Mouse (Mus musculus) bone marrow macrophage, adult 2 months (primary cell): Measurements from ENCODE around the gene Hyal2. TPM values are rescaled to one million over a fixed set of nuclear protein-coding genes. Genes with fewer than 3 reads are reported as not detected.

Experiments
- H3K27ac ChIP-seq: 2 replicates; pipeline ENCODE4 v1.5.1; 2012; ENCODE audit warnings: low read depth, low read length; ENCODE audit not compliant: insufficient read depth
- H3K4me1 ChIP-seq: 2 replicates; pipeline ENCODE4 v1.6.1; 2012; ENCODE audit warnings: low read length; ENCODE audit not compliant: control insufficient read depth, insufficient read depth
- H3K4me3 ChIP-seq: 2 replicates; pipeline ENCODE4 v1.5.1; 2012; ENCODE audit warnings: mild to moderate bottlenecking, low read length, moderate library complexity; ENCODE audit not compliant: insufficient read depth
- CTCF ChIP-seq: IDR thresholded peaks from 2 replicates; pipeline ENCODE4 v1.5.1; 2012; ENCODE audit warnings: low read depth, mild to moderate bottlenecking, low read length, moderate library complexity
- POLR2A ChIP-seq: IDR thresholded peaks from 2 replicates; pipeline ENCODE4 v1.6.1; 2012; ENCODE audit warnings: mild to moderate bottlenecking, low read depth, low read length, borderline replicate concordance
- polyA plus RNA-seq: library from polyadenylated mRNA; stranded (reverse); fragments of >200 nt; gene quantifications from 2 replicates; pipeline ENCODE4 v1.2.4, GENCODE M21; 2012; ENCODE audit not compliant: missing spikeins, insufficient read depth, insufficient read length

Hyal2 gene
- polyA plus RNA-seq, 1 experiment, result 8.8 TPM

DNA sequence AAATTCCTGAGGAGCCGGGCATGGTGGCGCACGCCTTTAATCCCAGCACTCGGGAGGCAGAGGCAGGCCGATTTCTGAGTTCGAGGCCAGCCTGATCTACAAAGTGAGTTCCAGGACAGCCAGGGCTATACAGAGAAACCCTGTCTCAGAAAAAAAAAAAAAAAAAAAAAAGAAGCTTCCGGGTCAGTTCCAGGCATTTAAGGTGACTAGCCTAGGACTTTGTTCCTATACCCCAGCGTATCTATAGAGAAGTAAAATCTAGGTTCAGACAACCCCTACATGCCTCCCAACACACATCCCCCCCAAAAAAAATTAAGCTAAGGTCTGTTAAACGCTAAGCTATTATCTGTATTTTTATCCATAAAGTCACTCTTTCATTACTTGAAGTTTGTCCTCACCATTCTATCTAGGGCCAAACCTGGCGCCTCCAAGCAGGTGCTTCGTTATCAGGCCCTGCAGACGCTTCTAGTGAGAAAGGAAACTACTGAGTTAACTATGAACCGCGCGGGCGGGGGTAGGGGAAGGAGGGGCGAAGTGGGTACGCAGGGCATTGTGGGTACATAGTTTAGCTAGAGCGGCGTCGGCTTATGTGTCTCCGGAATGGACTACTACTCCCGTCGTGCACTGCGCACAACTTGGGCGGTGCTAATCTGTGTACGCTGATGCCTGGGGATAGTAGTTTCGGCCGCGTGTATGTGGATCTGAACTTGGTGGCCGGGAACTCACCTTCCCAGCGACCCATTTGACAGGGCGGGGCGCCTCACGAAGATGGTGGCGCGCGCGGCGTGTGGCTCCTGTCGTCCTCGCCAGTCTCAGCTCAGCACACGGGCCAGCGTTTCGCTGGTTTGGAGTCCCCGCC lies 19.5 kb downstream of the Hyal2 start, which contains the start of gene Ifrd2:
Gene Ifrd2, plus strand, starts transcription at position 669 of the 859 bp plus-strand sequence.
- Histone ChIP-seq H3K27ac (peak within 1 kb of the TSS; percentile 54), H3K4me3 (peak within 1 kb of the TSS; percentile 79), H3K4me1 (peaks cover 14% of the 10 kb centered on the region)
- TF ChIP-seq POLR2A (no peak), CTCF (no peak)

DNA sequence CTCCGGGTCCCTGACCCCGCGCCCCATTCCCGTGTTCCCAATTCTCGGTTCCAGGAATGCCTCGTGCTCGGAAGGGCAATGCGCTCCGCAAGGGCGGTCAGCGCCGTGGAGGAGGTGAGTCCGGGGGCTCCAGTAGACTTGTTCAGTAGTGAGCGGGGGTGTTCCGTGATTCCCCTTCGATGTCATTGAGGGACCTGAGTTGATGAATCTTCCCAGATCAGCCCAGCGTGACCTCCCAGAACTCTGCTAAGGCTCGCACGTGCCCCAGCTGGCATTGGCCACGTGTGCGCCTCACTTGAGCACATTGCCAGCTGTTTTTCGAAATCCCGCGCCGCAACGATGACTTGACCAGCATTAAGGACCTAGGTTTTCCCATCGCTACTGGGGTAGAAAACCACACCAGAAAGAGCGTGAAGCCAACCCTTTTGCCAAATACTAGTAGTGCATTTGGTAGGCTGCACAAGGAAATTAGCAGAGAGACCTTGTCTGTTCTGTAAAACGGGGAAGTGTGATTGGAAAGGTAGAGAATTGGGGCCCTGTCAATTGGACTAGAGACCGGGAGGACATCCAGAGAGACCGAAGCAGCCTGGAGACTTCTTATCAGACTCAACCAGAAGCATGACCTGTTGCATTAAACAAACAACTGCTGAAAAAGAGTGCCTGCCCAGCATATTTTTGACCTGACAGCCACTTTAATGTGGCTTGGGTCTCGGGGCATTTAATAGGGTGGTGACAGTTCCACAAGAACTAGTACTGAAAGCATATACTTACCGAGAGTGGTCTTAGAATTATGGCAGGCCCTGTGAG lies 20.3 kb downstream of the Hyal2 start:
- TF ChIP-seq POLR2A (no peak), CTCF (no peak)
- peak overlapping the region; percentile 54 for H3K27ac ChIP-seq
- H3K4me3 ChIP-seq, result peak overlapping the region; percentile 79
- H3K4me1 ChIP-seq, result peaks cover 14% of the 10 kb centered on the region

DNA sequence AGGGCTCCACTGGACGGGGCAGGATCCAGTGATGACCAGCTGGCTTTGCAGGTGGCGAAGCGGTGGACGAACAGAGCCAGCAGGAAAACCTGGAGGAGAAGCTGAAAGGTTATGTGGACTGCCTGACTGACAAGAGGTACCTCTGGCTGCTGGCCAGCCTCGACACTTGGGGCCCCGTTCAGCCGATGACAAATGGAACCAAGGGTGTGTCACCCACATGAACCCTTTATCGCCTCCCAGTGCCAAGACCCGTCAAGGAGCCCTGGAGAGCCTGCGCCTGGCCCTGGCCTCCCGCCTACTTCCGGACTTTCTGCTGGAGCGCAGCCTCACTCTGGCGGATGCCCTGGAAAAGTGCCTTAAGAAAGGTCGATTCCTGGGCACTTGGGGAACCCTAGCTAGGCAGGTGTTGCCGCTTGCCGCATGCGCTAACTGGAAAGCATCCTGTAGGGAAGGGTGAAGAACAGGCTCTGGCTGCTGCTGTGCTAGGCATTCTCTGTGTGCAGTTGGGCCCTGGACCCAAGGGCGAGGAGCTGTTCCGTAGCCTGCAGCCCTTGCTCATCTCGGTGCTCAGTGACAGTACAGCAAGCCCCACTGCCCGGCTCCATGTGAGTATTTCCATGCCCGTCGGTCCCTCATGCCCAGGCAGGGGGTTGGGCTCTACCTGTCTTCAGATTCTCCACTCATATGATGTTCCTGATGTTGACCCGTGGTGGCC lies 22.5 kb downstream of the Hyal2 start:
- TF ChIP-seq POLR2A (no peak), CTCF (no peak)
- peaks cover 14% of the 10 kb centered on the region for H3K4me1 ChIP-seq
- no peak overlapping the region for H3K4me3 ChIP-seq
- H3K27ac ChIP-seq, result no peak overlapping the region

DNA sequence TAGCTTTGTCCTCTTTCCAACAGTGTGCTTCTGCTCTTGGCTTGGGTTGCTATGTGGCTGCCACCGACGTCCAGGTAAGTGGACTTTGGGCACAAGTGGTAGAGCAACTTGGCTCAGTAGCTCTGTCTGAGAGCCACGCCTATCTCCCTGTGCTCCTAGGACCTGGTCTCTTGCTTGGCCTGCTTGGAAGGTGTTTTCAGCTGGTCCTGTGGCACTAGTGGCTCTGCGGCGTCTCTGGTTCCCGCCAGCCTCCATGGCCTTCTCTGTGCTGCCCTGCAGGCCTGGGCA lies 23.0 kb downstream of the Hyal2 start:
- no peak overlapping the region for H3K27ac ChIP-seq
- H3K4me1 ChIP-seq, result peaks cover 14% of the 10 kb centered on the region
- TF ChIP-seq POLR2A (no peak), CTCF (no peak)
- H3K4me3 ChIP-seq, result no peak overlapping the region

DNA sequence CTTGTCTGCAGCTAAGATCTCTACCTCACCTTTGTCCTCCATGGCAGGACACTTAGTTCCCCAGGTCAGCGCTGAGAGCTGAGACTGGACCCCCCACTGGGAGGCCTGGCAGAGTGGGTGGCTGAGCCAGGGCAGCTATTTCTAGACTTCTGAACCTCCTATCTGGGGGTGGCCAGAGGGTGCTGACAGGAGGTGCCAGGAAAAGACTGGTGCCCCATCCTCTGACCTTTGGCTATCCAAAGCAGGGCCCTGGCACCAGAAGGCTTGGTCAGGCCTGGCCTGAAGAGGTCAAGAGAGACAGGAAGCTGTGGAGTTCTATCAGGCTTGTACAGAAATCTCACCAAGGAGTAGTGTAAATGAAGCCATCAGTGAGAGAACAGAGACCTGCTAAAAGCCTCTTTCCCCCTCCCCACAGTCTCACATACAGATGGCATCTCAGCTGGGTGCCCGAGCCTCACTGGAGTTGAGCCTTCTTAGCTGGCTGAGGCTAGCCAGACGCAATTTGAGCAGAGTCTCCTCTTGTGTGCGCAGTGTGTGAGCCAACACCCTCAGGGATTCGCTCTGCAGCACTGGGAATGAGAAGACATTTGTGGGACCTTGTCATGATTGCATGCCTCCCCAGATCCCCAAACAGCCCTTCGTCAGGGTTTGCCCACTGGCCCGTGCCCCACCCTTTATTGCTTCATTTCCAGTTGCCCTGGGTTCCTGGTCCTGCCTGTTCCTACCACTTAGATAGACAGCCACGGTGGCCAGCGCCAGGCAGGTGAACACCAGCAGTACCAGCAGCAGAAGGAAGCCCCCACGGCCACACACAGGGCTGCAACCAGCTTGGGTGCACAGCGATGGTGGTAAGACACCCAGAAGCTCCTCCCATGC lies 25.6 kb downstream of the Hyal2 start:
- Histone ChIP-seq H3K27ac (no peak overlapping the region), H3K4me1 (peaks cover 28% of the 10 kb centered on the region), H3K4me3 (no peak overlapping the region)
- TF ChIP-seq POLR2A, result no peak
- no peak for TF ChIP-seq CTCF

DNA sequence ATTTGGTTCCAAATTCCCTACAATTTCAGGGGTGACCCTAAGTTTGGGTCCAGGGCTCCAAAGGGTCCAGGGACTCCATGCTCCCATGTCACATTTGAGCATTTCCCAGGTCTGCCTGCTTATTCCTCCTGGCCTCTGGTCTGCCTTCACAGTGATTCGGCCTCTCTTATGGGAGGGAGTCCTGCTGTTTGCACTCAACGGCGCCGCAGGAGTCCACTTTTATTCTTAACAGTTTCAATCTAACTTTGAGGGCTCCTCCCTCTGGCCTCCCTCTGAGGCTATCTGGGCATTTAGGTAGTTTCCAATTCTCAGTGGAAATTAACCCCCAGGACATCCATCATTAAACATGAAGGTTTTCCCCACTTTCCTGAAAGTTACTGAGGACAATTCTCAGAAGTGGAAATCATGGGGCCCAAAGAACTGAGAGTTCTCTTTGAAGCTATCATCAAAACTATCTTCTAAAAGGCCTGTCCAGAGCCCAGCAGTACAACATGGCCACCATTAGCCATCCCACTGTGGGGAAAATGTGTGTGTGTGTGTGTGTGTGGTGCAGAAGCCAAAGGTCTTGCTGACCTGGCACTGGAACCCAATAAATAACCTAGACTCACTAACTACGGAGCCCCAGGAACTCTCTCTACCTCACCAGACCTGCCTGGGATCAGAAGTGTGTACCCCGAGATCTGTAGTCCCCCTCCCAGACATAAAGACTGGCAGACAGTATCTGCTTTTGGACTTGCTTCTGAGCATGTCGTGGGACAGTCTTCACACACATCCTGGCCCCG lies 26.7 kb downstream of the Hyal2 start:
- Histone ChIP-seq H3K27ac (no peak overlapping the region), H3K4me3 (no peak overlapping the region), H3K4me1 (peaks cover 21% of the 10 kb centered on the region)
- TF ChIP-seq CTCF, result no peak
- TF ChIP-seq POLR2A, result no peak

DNA sequence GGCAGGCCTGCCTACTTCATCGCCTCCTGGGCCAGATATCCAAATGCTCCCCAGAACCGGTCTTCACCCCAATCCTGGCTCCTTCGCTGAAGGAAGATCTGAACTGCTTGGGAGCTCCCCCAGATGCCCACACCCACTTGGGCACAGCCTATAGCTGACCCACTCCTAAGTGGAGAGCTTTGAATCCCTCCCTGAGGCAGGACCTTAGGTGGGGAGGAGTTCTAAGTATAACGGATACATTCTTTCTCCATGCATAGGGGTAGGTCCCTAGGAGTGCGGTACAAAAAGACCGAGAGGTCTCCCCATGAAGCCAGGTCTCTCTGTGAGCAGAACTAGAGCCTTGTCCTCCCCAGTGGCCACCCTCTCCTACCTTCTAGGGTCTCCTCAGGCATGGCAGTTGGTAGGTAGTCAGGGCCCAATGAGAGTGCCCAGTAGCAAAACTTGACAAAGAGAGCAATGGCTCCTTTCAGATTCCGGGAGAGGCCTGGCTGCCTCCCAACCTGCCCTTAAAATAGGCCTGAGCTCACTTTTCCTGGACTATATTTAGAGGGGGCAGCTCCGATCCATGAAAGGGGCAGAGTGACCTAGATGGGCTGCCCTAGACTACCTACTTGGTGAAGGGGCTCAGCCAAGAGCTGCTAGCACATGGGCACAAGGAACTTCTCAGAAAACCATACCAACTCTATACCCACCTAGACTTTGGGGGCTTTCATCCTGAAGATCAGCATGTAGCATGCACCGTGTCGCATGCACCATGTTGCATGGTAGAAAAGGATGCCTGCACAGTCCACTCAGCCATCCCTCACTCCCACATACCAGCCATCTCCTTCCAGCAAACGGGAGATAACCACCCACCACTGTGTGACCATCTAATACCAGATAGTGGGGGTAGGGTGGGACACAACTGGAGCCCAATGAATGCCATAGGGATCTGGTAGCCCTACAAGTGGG lies 29.1 kb downstream of the Hyal2 start:
- Histone ChIP-seq H3K27ac (no peak overlapping the region), H3K4me3 (no peak overlapping the region), H3K4me1 (peaks cover 17% of the 10 kb centered on the region)
- TF ChIP-seq CTCF, result no peak
- TF ChIP-seq POLR2A, result no peak

DNA sequence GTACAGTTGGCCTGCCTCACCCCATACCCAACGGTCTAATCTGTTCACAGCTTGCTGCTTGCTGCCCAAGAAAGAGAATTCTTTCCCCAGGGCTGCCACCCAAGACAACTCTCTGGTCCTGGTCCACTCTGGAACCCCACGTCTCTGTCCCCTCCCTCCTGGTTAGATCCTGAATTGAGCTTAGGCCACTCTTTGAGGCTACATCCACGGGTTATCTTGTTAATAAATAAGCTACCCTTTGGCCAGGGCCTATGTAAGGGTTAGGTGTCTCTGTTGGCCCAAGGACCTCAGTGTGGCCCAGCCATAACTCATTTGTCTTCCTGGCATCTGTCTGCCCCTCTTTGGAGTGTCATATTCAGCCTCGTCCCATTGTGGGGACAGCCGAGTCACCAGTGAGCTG lies 30.6 kb downstream of the Hyal2 start:
- H3K4me3 ChIP-seq, result no peak overlapping the region
- peaks cover 20% of the 10 kb centered on the region for H3K4me1 ChIP-seq
- TF ChIP-seq POLR2A (no peak), CTCF (no peak)
- no peak overlapping the region for H3K27ac ChIP-seq
